Mouse (Mus musculus) limb, embryonic 12.5 days (tissue): ENCODE results near the gene Usp22. TPM values are rescaled to one million over a fixed set of nuclear protein-coding genes. Genes with fewer than 3 reads are reported as not detected.
"Not testable (repeated sequence)": the region's sequence is repeated elsewhere in the genome, so short reads cannot be mapped to it uniquely, and the experiment has no call there.

ENCODE experiments used
- ATAC-seq: fragments of 200-750 bp; cut with Nextera tagmentation; 2 replicates; pipeline ENCODE4 v1.8.0; 2017; ENCODE audit warnings: low read depth, moderate TSS enrichment; ENCODE audit not compliant: insufficient number of reproducible peaks, insufficient read depth, low FRiP score, low TSS enrichment
- H3K27ac ChIP-seq: fragments of 300-500 bp; sonication (generic); 2 replicates; pipeline ENCODE4 v1.5.1; 2016; ENCODE audit warnings: mild to moderate bottlenecking, moderate library complexity
- H3K27me3 ChIP-seq: fragments of 300-500 bp; sonication (generic); 2 replicates; pipeline ENCODE4 v1.6.1; 2016; ENCODE audit warnings: mild to moderate bottlenecking, moderate library complexity
- H3K36me3 ChIP-seq: fragments of 300-500 bp; sonication (generic); 2 replicates; pipeline ENCODE4 v1.6.1; 2016; ENCODE audit warnings: mild to moderate bottlenecking, moderate library complexity
- H3K4me1 ChIP-seq: fragments of 300-500 bp; sonication (generic); replicated peaks from 2 replicates; pipeline ENCODE4 v1.6.1; 2016
- H3K4me2 ChIP-seq: fragments of 300-500 bp; sonication (generic); 2 replicates; pipeline ENCODE4 v1.6.1; 2016; ENCODE audit warnings: mild to moderate bottlenecking, moderate library complexity
- H3K4me3 ChIP-seq: fragments of 300-500 bp; sonication (generic); replicated peaks from 2 replicates; pipeline ENCODE4 v1.5.1; 2016; ENCODE audit warnings: mild to moderate bottlenecking
- H3K9ac ChIP-seq: fragments of 300-500 bp; sonication (generic); replicated peaks from 2 replicates; pipeline ENCODE4 v1.6.1; 2016; ENCODE audit warnings: mild to moderate bottlenecking, moderate library complexity
- H3K9me3 ChIP-seq: fragments of 300-500 bp; sonication (generic); 2 replicates; pipeline ENCODE4 v1.6.1; 2016; ENCODE audit warnings: mild to moderate bottlenecking, moderate library complexity
- WGBS: fragments of 180-500 bp; shearing (Covaris S2); methylation state at CpG from one replicate; pipeline ENCODE4 v1.1.7; 2016; 5-methylcytosine and 5-hydroxymethylcytosine counted together
- polyA plus RNA-seq: library from polyadenylated mRNA; unstranded; fragments of >200 nt; fragmentation: Nextera tagmentation; extraction: Ambion mirVana; gene quantifications from 2 replicates; pipeline ENCODE4 v1.2.1, GENCODE M21; 2016

The Usp22 gene
- polyA plus RNA-seq, 1 experiment from 2014 or later = 196 TPM

DNA sequence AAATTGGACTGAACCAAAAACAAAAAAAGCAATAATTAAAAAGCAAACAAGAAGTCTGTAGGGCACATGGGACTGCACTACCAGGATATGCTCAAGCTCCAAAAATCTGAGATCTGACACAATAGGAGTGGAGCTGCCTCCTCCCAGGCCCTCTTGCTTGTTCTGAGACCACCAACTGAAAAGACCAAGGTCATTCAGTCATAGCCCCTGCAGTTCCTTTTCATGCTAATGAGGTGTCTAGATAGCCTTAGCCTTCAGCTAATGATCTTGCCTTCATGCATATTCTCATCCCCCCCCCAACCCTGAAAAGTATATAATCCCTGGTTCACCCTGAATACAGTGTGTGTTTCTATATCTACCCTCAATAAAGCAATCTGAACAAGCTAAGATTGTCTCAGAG is 6.8 kb upstream of the Usp22 start:
- Histone ChIP-seq H3K27me3 (no peaks in the 10 kb centered on the region), H3K4me3 (no peak overlapping the region), H3K9ac (no peak overlapping the region), H3K9me3 (0 out of 2 replicates have a peak, but pooled peaks cover 2% of the 10 kb centered on the region), H3K4me1 (peaks cover 6% of the 10 kb centered on the region; the same call in 1 of the 2 replicates), H3K4me2 (no peak overlapping the region), H3K36me3 (no peaks in the 10 kb centered on the region), H3K27ac (no peak overlapping the region)
- no peak for ATAC-seq

DNA sequence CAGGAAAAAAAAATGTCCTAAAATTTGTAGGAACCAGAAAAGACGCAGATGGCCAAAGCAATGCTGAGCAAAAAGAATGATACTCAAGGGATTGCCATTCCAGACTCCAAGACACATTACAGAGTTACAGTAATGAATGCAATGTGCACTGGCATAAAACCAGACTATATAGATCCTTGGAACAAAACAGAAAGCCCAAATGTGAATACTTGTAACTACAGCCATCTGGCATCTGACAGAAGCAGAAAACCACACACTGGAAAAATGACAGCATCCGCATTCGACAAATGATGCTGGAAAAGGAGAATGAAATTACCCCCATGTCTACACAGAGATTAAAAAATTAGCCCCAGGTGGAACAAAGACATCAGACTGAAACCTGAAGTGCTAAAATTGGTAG is 5.5 kb upstream of the Usp22 start:
- peak overlapping the region; percentile 51 for H3K27ac ChIP-seq

DNA sequence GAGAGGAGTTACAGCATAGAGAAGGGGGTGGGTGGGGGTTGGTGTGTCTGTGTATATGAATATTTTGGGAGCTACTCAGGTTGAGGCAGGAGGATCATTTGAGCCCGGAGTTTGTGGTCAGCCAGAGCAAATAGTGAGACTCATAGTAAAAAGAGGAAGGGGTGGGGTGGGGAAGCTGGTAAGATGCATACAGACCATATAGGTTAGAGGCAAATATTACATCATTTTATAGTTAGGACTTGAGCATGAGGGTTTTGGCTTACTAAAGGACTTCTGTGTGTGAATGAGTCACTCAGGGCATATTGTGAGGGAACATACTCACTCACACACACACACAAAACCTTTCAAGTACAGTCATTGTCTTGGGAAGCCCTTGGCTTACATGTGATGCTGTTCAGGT is 1.5 kb upstream of the Usp22 start:
- H3K4me1 ChIP-seq = peaks cover 28% of the 10 kb centered on the region
- H3K9ac ChIP-seq = no peak overlapping the region
- H3K27ac ChIP-seq = no peak overlapping the region; the same call in 1 of the 2 replicates
- H3K27me3 ChIP-seq = no peaks in the 10 kb centered on the region
- H3K36me3 ChIP-seq = peaks cover 6% of the 10 kb centered on the region; the same call in 1 of the 2 replicates
- no peak for ATAC-seq
- no peaks in the 10 kb centered on the region for H3K9me3 ChIP-seq
- H3K4me2 ChIP-seq = no peak overlapping the region
- H3K4me3 ChIP-seq = no peak overlapping the region
- WGBS = 87% methylated on average over 1 of the region's 1 CpGs

More for the DNA sequence above, 5.5 kb upstream of the Usp22 start:
- H3K36me3 ChIP-seq = no peaks in the 10 kb centered on the region
- peaks cover 9% of the 10 kb centered on the region; the same call in 1 of the 2 replicates for H3K4me1 ChIP-seq
- H3K4me2 ChIP-seq = no peak overlapping the region
- H3K27me3 ChIP-seq = no peaks in the 10 kb centered on the region
- no peak for ATAC-seq
- no peak overlapping the region for H3K4me3 ChIP-seq
- no peak overlapping the region for H3K9ac ChIP-seq
- 0 out of 2 replicates have a peak, but pooled peaks cover 2% of the 10 kb centered on the region for H3K9me3 ChIP-seq
- 63% methylated on average over 3 of the region's 3 CpGs for WGBS

DNA sequence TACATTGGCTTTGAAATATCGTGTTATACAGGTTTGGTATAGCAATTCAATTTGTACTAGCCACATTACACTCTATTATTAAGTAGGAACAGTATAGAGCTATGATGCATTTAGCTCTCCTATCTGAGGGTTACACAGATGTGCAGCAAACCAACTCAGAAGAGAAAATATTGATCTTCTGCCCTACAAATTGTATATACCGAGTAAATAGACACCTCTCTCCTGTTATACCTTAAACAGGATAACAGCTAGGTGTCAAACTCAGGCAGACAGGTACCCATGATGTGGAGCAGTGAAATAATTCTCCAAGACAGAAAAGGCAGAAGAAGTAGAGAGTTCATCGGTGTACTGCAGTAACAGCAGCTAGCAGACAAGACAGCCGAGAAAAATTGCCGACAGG is 923 bp upstream of the Usp22 start:
- Histone ChIP-seq H3K4me1 (peaks cover 29% of the 10 kb centered on the region), H3K36me3 (peaks cover 6% of the 10 kb centered on the region; the same call in 1 of the 2 replicates), H3K9me3 (no peaks in the 10 kb centered on the region), H3K4me3 (no peak overlapping the region), H3K27me3 (no peaks in the 10 kb centered on the region), H3K4me2 (0 out of 2 replicates have a peak overlapping the region, but pooled peaks have one; percentile 43), H3K9ac (no peak overlapping the region), H3K27ac (peak overlapping the region; percentile 12; the same call in 1 of the 2 replicates)
- 74% methylated on average over 5 of the region's 5 CpGs for WGBS
- no peak for ATAC-seq

DNA sequence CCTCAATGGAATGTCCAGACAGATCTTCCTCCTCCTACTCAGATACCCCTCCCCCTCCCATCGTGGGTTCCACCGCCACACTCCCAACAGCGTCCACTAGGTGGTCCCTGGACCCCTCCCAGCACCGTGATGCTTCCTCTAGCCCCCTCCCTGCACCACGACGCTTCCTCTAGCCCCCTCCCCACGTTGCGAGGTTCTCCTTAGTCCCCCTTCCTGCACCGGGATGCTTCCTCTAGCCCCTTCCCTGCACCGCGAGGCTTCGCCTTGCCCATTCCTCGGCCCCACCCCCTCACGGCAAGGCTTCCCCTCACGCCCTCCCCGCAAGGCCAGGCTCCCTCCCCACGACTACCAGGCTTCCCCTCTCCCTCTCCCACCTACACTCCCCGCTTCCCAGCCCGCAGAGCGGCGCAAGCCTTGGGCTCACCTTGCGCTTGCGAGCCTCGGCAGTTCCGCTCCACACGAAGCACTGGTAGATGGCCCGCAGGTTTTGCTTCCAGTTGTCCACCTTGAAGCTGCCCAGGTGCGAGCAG is 499 bp downstream of the Usp22 start:
- H3K27me3 ChIP-seq = no peaks in the 10 kb centered on the region
- WGBS = under 1% methylated on average over 28 of the region's 28 CpGs
- peaks cover 11% of the 10 kb centered on the region; the same call in 1 of the 2 replicates for H3K36me3 ChIP-seq
- H3K9ac ChIP-seq = peak overlapping the region; percentile 94
- H3K27ac ChIP-seq = peak overlapping the region; percentile 97
- H3K4me1 ChIP-seq = peaks cover 24% of the 10 kb centered on the region
- H3K4me2 ChIP-seq = peak overlapping the region; percentile 65
- peak overlapping the region; percentile 82 for H3K4me3 ChIP-seq
- ATAC-seq = peak; percentile 27
- no peaks in the 10 kb centered on the region for H3K9me3 ChIP-seq

DNA sequence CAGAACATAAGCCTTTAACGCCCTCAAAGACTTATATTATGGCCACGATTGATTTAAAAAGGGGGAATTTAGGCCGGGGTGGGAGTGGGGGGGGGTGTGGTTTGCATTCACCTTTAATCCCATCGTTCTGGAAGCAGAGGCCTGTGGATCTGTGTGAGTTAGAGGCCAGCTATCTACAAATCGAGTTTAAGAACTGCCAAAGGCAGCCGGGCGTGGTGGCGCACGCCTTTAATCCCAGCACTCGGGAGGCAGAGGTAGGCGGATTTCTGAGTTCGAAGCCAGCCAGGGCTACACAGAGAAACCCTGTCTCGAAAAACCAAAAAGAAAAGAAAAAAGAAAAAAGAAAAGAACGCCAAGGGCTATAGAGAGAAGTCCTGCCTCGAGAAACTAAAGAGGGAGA is 1.4 kb downstream of the Usp22 start:
- H3K36me3 ChIP-seq = peaks cover 11% of the 10 kb centered on the region; the same call in 1 of the 2 replicates
- H3K9me3 ChIP-seq, H3K27ac ChIP-seq, ATAC-seq, H3K27me3 ChIP-seq: not testable (repeated sequence)
- H3K4me3 ChIP-seq = peak overlapping the region; percentile 82
- peak overlapping the region; percentile 37; the same call in 1 of the 2 replicates for H3K9ac ChIP-seq
- peaks cover 28% of the 10 kb centered on the region for H3K4me1 ChIP-seq
- peak overlapping the region; percentile 65 for H3K4me2 ChIP-seq
- 48% methylated on average over 15 of the region's 15 CpGs for WGBS

DNA sequence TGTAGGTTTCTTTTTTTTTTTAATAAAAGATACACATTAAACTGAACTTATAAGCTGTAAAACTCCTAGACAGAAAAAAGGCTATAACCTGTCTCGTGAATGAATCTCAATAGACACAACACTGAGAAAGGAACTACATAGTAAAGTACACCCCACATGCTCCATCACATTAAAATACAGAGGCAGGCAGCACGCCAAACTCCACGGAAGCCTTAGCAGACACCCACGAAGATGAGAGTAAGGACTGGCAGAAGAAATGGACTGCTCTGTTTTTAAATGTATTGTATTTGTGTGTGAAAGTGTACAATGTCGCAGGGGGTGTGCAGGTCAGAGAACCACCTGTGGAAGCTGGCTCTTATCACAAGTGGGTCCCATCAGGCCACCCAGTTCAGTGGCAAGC is 4.7 kb downstream of the Usp22 start:
- H3K9me3 ChIP-seq = no peaks in the 10 kb centered on the region
- H3K27ac ChIP-seq = no peak overlapping the region
- H3K27me3 ChIP-seq = no peaks in the 10 kb centered on the region
- no peak overlapping the region for H3K4me3 ChIP-seq
- 94% methylated on average over 5 of the region's 5 CpGs for WGBS
- ATAC-seq = no peak
- H3K36me3 ChIP-seq = peaks cover 43% of the 10 kb centered on the region
- H3K4me1 ChIP-seq = peaks cover 25% of the 10 kb centered on the region
- no peak overlapping the region for H3K4me2 ChIP-seq
- H3K9ac ChIP-seq = no peak overlapping the region

DNA sequence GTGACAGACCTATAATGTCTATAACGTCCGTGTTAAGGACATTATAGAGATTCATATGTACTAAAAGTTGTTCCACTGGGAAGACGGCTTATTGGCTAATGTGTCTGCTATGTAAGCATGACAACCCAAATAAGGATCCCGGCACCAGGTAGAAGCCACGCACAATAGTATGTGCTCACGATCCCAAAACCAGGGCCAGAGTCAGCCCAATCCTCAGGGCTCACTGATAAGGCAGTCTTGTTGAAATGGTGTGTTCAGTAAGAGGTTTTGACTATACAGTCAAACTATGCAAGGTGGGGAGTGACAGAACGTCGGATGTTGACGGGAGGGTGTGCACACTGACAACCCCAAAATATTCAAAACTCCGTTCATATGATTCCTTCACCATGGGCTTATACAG is 10.0 kb downstream of the Usp22 start:
- H3K4me3 ChIP-seq = no peak overlapping the region
- peaks cover 85% of the 10 kb centered on the region for H3K36me3 ChIP-seq
- peaks cover 5% of the 10 kb centered on the region for H3K4me1 ChIP-seq
- no peaks in the 10 kb centered on the region for H3K27me3 ChIP-seq
- ATAC-seq = no peak
- H3K27ac ChIP-seq = no peak overlapping the region
- 96% methylated on average over 10 of the region's 10 CpGs for WGBS
- no peak overlapping the region for H3K9ac ChIP-seq
- no peak overlapping the region for H3K4me2 ChIP-seq
- no peaks in the 10 kb centered on the region for H3K9me3 ChIP-seq

DNA sequence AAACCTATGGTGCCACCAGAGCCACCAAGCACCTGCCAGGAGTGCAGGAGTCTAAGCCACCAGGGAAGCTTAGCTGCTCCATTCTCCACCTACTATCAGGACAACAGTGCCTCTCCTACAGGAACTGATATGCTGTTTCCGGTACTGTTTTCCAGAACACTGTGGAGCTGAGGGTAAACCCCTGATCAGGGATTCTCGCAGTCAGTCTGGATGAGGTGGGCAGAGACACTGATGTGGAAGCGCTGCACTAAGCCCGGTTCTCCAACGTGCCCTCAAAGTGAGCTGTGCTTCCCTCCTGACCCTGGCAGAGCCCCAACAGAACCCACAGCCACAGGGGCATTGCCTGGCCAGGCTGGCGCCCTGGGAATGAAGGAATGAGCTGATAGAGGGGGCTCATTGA is 10.5 kb downstream of the Usp22 start:
- peaks cover 90% of the 10 kb centered on the region for H3K36me3 ChIP-seq
- no peak overlapping the region for H3K9ac ChIP-seq
- no peak overlapping the region for H3K4me3 ChIP-seq
- no peaks in the 10 kb centered on the region for H3K27me3 ChIP-seq
- H3K4me2 ChIP-seq = no peak overlapping the region
- H3K4me1 ChIP-seq = peaks cover 4% of the 10 kb centered on the region
- 94% methylated on average over 6 of the region's 6 CpGs for WGBS
- no peak for ATAC-seq
- no peak overlapping the region for H3K27ac ChIP-seq
- H3K9me3 ChIP-seq = no peaks in the 10 kb centered on the region

DNA sequence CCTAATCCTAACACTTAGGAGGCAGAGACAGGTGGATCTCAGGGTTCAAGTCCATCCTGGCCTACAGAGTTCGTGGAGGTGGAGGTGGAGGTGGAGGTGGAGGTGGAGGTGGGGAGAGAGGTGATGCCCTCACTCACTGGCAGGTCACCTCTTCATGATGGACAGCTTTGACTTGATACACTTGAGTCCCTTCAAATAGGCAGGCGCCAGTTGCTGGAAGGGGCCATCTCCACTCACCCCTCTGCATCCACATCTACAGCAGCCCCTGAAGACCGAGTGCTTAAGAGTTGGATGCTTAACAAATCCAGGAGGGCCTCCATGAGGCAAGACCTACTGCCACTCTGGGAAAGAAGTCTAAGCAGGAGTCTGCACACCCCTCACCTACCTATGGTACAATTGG is 11.5 kb downstream of the Usp22 start:
- no peak overlapping the region for H3K27ac ChIP-seq
- peaks cover 100% of the 10 kb centered on the region for H3K36me3 ChIP-seq
- no peak overlapping the region for H3K4me3 ChIP-seq
- no peaks in the 10 kb centered on the region for H3K27me3 ChIP-seq
- 87% methylated on average over 3 of the region's 3 CpGs for WGBS
- H3K4me1 ChIP-seq = no peaks in the 10 kb centered on the region
- no peak overlapping the region for H3K9ac ChIP-seq
- no peaks in the 10 kb centered on the region for H3K9me3 ChIP-seq
- ATAC-seq = no peak
- no peak overlapping the region for H3K4me2 ChIP-seq

DNA sequence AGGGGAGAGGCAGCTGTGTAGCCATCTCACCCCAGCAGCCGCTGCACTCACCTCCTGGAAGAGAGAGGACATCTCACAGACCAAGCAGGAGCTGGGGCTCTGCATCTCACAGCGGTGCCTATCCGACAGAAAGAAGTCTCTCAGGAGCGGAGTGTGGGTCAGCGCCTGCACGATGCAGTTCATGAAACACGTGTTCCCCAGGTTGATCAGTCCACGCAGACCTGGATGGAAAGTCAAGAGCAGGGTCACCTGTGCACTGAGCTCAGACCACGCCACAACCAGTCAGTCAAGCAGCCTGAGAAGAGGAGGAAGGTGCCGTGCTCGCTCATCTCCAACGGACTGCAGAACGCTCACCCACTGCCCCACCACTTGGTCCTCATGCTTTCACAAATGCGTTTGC is 12.1 kb downstream of the Usp22 start:
- peaks cover 100% of the 10 kb centered on the region for H3K36me3 ChIP-seq
- no peaks in the 10 kb centered on the region for H3K27me3 ChIP-seq
- H3K27ac ChIP-seq = no peak overlapping the region
- H3K9ac ChIP-seq = no peak overlapping the region
- H3K9me3 ChIP-seq = no peaks in the 10 kb centered on the region
- 96% methylated on average over 14 of the region's 14 CpGs for WGBS
- no peak for ATAC-seq
- H3K4me2 ChIP-seq = no peak overlapping the region
- no peaks in the 10 kb centered on the region for H3K4me1 ChIP-seq
- no peak overlapping the region for H3K4me3 ChIP-seq

DNA sequence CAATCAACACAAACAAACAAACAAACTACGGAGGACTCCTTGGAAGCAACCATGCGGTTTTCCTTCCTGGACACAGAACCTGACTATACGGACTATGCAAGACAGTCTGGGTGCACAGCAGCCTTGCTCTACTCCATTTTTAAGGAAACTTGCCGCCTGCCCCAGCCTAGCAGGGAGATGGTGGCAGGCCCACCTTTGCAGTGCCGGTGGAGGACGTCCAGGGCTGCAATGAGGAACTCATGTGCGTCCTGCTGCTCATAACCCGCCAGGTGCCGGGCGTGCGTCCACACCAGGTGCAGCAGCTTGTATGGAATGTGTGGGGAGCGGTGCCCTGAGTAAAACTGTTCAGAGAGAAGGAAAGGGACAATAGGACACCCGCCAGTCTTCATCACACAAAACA is 13.7 kb downstream of the Usp22 start:
- H3K36me3 ChIP-seq = peaks cover 100% of the 10 kb centered on the region
- no peaks in the 10 kb centered on the region for H3K4me1 ChIP-seq
- H3K9me3 ChIP-seq = no peaks in the 10 kb centered on the region
- H3K27ac ChIP-seq = no peak overlapping the region
- H3K4me2 ChIP-seq = no peak overlapping the region
- H3K27me3 ChIP-seq = no peaks in the 10 kb centered on the region
- no peak for ATAC-seq
- H3K9ac ChIP-seq = no peak overlapping the region
- WGBS = 91% methylated on average over 13 of the region's 13 CpGs
- no peak overlapping the region for H3K4me3 ChIP-seq
